Mouse (Mus musculus): ENCODE measurements around the gene Poc1a. TPM values are rescaled to one million over a fixed set of nuclear protein-coding genes. Genes with fewer than 3 reads are reported as not detected.

Gene Poc1a
- polyA plus RNA-seq, 1 experiment = 24.3 TPM

GRCm38 (mm10) chr9:106354810-106355209, 73.9 kb downstream of the Poc1a start:
- Histone ChIP-seq H3K27me3 (ENCODE audit: control insufficient read depth, insufficient read depth, low read length, poor library complexity, severe bottlenecking) (no peaks in the 10 kb centered on the region), H3K4me3 (ENCODE audit: low read depth, low read length) (no peak overlapping the region), H3K4me1 (ENCODE audit: control insufficient read depth, insufficient read depth, low read length) (no peaks in the 10 kb centered on the region), H3K9me3 (replicated peaks; ENCODE audit: control insufficient read depth, insufficient read depth, low read length, poor library complexity, severe bottlenecking) (no peaks in the 10 kb centered on the region), H3K27ac (ENCODE audit: insufficient read depth, low read length) (no peak overlapping the region), H3K9ac (ENCODE audit: low read depth, poor library complexity, severe bottlenecking) (no peak overlapping the region), H3K36me3 (ENCODE audit: control insufficient read depth, insufficient read depth, low read length, poor library complexity, severe bottlenecking) (no peaks in the 10 kb centered on the region)
- TF ChIP-seq POLR2A (IDR thresholded peaks at IDR 0.05; ENCODE audit: insufficient read depth, low read length) (no peak), EP300 (IDR thresholded peaks at IDR 0.05; ENCODE audit: insufficient read depth, low read depth, low read length) (no peak), CTCF (IDR thresholded peaks at IDR 0.05; ENCODE audit: low read depth, low read length) (no peak)

DNA sequence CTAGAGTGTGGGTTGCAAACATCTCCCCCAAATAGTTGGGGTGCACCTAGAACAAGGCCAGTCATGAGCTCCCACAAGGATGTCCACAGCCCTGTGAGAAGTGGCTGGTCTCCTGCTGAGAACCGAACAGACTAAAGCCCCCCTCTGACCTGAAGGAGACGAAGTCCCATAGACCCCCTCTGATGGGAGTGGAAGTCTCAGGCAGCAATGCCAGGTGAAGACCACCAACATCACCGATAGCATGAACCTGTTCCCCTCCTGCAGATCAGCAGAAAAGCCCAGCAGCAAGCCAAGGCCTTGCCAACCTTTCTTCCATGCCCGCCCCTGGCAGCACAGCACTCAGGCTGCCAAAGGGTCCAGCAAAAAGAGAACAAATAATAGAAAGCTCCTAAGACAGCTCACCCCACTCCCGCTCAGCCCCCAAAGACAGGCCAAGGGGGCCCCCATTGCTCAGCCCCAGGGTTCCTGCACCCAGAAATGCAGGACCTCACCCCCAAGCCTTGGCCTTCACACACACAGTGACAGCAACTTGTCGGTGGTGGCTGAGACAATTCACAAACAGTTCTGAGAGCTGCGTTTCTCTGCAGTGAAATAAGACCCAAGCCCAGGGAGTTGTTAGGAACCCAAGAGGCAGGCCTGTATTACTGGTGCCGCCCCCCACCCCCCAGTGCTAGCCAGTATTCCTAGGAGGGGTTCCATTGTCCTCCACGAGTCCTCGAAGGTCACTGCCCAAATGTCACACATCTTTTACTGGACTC, 74.5 kb downstream of the Poc1a start:
- H3K9me3 ChIP-seq (replicated peaks; ENCODE audit: control insufficient read depth, insufficient read depth, low read length, poor library complexity, severe bottlenecking) = no peaks in the 10 kb centered on the region
- no peak overlapping the region for H3K4me3 ChIP-seq (ENCODE audit: low read depth, low read length)
- TF ChIP-seq POLR2A (IDR thresholded peaks at IDR 0.05; ENCODE audit: insufficient read depth, low read length) = no peak
- no peak for TF ChIP-seq CTCF (IDR thresholded peaks at IDR 0.05; ENCODE audit: low read depth, low read length)
- no peak for TF ChIP-seq EP300 (IDR thresholded peaks at IDR 0.05; ENCODE audit: insufficient read depth, low read depth, low read length)
- no peak overlapping the region for H3K9ac ChIP-seq (ENCODE audit: low read depth, poor library complexity, severe bottlenecking)
- no peaks in the 10 kb centered on the region for H3K36me3 ChIP-seq (ENCODE audit: control insufficient read depth, insufficient read depth, low read length, poor library complexity, severe bottlenecking)
- H3K4me1 ChIP-seq (ENCODE audit: control insufficient read depth, insufficient read depth, low read length) = no peaks in the 10 kb centered on the region
- no peaks in the 10 kb centered on the region for H3K27me3 ChIP-seq (ENCODE audit: control insufficient read depth, insufficient read depth, low read length, poor library complexity, severe bottlenecking)
- no peak overlapping the region for H3K27ac ChIP-seq (ENCODE audit: insufficient read depth, low read length)

DNA sequence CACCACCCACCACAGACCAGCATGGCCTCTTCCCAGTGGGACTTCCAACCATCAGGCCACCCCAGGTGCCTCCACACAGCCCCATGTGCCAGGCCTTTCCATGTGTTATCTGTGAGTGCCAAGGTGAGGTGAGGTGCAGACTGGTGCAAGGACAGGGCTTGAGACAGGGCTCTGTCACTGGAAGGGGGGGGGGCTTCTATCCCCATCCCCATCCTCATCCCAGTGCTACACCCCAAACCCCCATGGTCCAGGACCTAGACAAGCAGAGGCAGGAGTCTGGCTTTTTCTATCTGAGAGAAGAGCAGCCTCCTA, 75.1 kb downstream of the Poc1a start:
- H3K9ac ChIP-seq (ENCODE audit: low read depth, poor library complexity, severe bottlenecking) = no peak overlapping the region
- no peaks in the 10 kb centered on the region for H3K4me1 ChIP-seq (ENCODE audit: control insufficient read depth, insufficient read depth, low read length)
- no peak overlapping the region for H3K4me3 ChIP-seq (ENCODE audit: low read depth, low read length)
- H3K36me3 ChIP-seq (ENCODE audit: control insufficient read depth, insufficient read depth, low read length, poor library complexity, severe bottlenecking) = no peaks in the 10 kb centered on the region
- H3K27ac ChIP-seq (ENCODE audit: insufficient read depth, low read length) = no peak overlapping the region
- no peaks in the 10 kb centered on the region for H3K27me3 ChIP-seq (ENCODE audit: control insufficient read depth, insufficient read depth, low read length, poor library complexity, severe bottlenecking)
- no peaks in the 10 kb centered on the region for H3K9me3 ChIP-seq (replicated peaks; ENCODE audit: control insufficient read depth, insufficient read depth, low read length, poor library complexity, severe bottlenecking)
- no peak for TF ChIP-seq CTCF (IDR thresholded peaks at IDR 0.05; ENCODE audit: low read depth, low read length)
- TF ChIP-seq EP300 (IDR thresholded peaks at IDR 0.05; ENCODE audit: insufficient read depth, low read depth, low read length) = no peak
- no peak for TF ChIP-seq POLR2A (IDR thresholded peaks at IDR 0.05; ENCODE audit: insufficient read depth, low read length)

- Histone ChIP-seq H3K4me1 (ENCODE audit: control insufficient read depth, insufficient read depth, low read length) (no peaks in the 10 kb centered on the region), H3K36me3 (ENCODE audit: control insufficient read depth, insufficient read depth, low read length, poor library complexity, severe bottlenecking) (no peaks in the 10 kb centered on the region), H3K27ac (ENCODE audit: insufficient read depth, low read length) (no peak overlapping the region), H3K9me3 (replicated peaks; ENCODE audit: control insufficient read depth, insufficient read depth, low read length, poor library complexity, severe bottlenecking) (no peaks in the 10 kb centered on the region), H3K9ac (ENCODE audit: low read depth, poor library complexity, severe bottlenecking) (no peak overlapping the region), H3K4me3 (ENCODE audit: low read depth, low read length) (no peak overlapping the region), H3K27me3 (ENCODE audit: control insufficient read depth, insufficient read depth, low read length, poor library complexity, severe bottlenecking) (no peaks in the 10 kb centered on the region)
- no peak for TF ChIP-seq CTCF (IDR thresholded peaks at IDR 0.05; ENCODE audit: low read depth, low read length)
- TF ChIP-seq POLR2A (IDR thresholded peaks at IDR 0.05; ENCODE audit: insufficient read depth, low read length) = no peak
- no peak for TF ChIP-seq EP300 (IDR thresholded peaks at IDR 0.05; ENCODE audit: insufficient read depth, low read depth, low read length)
Measured at GRCm38 (mm10) chr9:106356323-106356844, 75.5 kb downstream of the Poc1a start.

DNA sequence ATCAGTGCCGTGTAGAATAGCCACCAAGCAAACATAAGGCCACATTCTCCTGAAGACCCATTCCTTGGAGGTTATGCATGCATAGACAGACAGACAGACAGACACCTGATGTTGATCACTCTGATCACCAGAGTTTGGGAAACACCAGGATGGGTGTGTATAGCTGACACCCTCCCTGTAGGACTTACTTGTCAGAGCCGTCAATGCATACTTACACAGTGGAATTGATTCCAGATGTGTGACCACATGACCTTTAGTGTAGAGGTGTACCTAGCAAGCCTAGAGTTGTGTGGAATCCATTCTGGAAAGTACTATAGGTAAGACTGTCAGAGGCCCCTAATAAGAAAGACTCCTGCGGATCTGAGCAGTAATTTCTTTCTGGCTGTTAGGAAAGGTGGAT, 76.3 kb downstream of the Poc1a start:
- Histone ChIP-seq H3K4me3 (ENCODE audit: low read depth, low read length) (no peak overlapping the region), H3K4me1 (ENCODE audit: control insufficient read depth, insufficient read depth, low read length) (no peaks in the 10 kb centered on the region), H3K9ac (ENCODE audit: low read depth, poor library complexity, severe bottlenecking) (no peak overlapping the region), H3K27ac (ENCODE audit: insufficient read depth, low read length) (no peak overlapping the region), H3K9me3 (replicated peaks; ENCODE audit: control insufficient read depth, insufficient read depth, low read length, poor library complexity, severe bottlenecking) (no peaks in the 10 kb centered on the region), H3K27me3 (ENCODE audit: control insufficient read depth, insufficient read depth, low read length, poor library complexity, severe bottlenecking) (no peaks in the 10 kb centered on the region), H3K36me3 (ENCODE audit: control insufficient read depth, insufficient read depth, low read length, poor library complexity, severe bottlenecking) (no peaks in the 10 kb centered on the region)
- TF ChIP-seq POLR2A (IDR thresholded peaks at IDR 0.05; ENCODE audit: insufficient read depth, low read length) = no peak
- no peak for TF ChIP-seq EP300 (IDR thresholded peaks at IDR 0.05; ENCODE audit: insufficient read depth, low read depth, low read length)
- TF ChIP-seq CTCF (IDR thresholded peaks at IDR 0.05; ENCODE audit: low read depth, low read length) = no peak

DNA sequence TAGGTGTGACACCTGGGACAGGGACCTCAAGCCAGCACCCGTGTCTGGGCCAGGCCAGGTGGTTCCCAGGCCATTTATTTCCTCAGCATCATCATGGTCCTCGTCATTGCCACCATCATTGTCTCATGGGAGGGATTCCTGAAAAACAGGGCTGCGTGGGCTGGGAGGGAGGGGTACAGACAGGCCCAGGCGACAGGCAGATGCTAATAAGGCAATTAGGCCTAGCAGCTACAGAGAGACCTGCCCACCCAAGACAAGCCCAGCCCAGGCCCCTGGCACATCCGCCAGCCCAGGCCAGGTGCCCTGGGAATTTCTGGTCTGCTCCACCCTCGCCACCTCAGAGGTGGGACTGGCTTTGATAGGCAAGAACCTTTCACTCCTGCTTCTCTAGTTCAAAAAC, 78.4 kb downstream of the Poc1a start:
- Histone ChIP-seq H3K4me3 (ENCODE audit: low read depth, low read length) (no peak overlapping the region), H3K4me1 (ENCODE audit: control insufficient read depth, insufficient read depth, low read length) (no peaks in the 10 kb centered on the region), H3K27me3 (ENCODE audit: control insufficient read depth, insufficient read depth, low read length, poor library complexity, severe bottlenecking) (no peaks in the 10 kb centered on the region), H3K27ac (ENCODE audit: insufficient read depth, low read length) (no peak overlapping the region), H3K36me3 (ENCODE audit: control insufficient read depth, insufficient read depth, low read length, poor library complexity, severe bottlenecking) (no peaks in the 10 kb centered on the region), H3K9me3 (replicated peaks; ENCODE audit: control insufficient read depth, insufficient read depth, low read length, poor library complexity, severe bottlenecking) (no peaks in the 10 kb centered on the region), H3K9ac (ENCODE audit: low read depth, poor library complexity, severe bottlenecking) (no peak overlapping the region)
- no peak for TF ChIP-seq EP300 (IDR thresholded peaks at IDR 0.05; ENCODE audit: insufficient read depth, low read depth, low read length)
- no peak for TF ChIP-seq POLR2A (IDR thresholded peaks at IDR 0.05; ENCODE audit: insufficient read depth, low read length)
- no peak for TF ChIP-seq CTCF (IDR thresholded peaks at IDR 0.05; ENCODE audit: low read depth, low read length)
